Mouse (Mus musculus) hindlimb bud, embryonic 11.5 days (tissue): ENCODE results near the gene Vmn1r80.
"Not testable (repeated sequence)": the region's sequence is repeated elsewhere in the genome, so short reads cannot be mapped to it uniquely, and the experiment has no call there.

Experiments
- DNase-seq: peaks from one replicate; pipeline ENCODE4 v3.0.0-alpha.2; 2012; ENCODE audit warnings: low read depth, low spot score; ENCODE audit errors: extremely low spot score

The Vmn1r80 gene

DNA sequence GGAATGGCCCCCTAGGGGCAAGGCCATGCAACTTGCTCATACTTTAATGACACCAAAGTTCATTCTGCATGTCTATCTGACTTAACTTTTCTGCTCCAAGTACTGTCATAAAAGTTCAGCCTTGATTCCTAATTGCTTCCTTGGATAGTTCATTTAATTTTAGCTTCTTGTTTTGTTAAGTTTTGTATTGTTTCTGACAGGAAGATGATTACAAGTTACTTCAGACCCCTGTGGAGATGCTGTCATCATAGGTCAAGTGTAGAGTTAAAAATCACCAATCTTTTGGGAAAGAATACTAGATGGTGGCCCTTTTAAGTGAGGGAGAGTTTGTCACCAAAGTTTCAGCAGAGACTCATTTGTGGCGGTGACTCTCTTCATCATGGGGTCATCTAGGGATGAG, at the start of gene Vmn1r80:
Gene Vmn1r80 (plus strand): TSS at position 301 of the 400 bp plus-strand sequence.
- no peak for DNase-seq

DNA sequence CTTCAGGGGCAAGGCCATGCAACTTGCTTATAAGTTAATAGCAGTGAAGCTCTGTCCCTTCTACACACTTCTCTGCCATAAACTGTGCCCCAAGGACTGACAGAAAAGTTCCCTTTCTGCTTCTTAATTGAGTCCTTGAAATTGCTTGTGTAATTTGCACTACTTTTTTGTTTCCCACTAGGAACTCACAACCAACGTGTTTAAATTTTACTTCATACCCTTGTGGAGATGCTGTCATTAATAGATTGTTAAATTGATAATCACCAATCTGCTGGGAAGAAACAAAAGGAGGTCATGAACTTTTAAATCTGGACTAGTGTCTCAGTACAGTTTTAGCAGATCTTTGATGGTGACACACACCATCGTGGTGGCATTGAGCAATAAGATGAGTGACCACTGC, 39.1 kb upstream of the Vmn1r80 start, which contains the start of gene Vmn1r78:
Gene Vmn1r78 (plus strand): TSS at position 301 of the 400 bp plus-strand sequence.
- DNase-seq = no peak

- DNase-seq = not testable (repeated sequence)
Observed at GRCm38 (mm10) chr7:12156463-12156862, 32.6 kb upstream of the Vmn1r80 start.

DNA sequence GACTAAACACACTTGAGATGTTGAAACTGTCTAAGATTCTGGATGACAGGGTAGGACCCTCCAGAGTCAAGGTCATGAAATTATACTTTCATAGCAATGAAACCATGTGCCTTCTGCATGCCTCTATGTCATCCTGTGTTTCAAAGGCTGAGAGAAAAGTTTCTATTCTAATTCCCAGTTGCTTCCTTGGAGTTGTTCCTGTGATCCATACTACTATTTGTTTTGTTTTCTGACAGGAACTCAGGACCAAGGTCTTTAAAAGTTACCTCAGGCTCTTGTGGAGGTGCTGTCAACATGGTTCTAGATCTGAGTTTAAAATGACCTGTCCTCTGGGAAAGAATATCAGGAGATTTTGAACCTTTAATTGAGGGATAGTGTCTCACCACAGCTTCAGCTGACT, 18.1 kb upstream of the Vmn1r80 start, which contains the start of gene Vmn1r79:
Gene Vmn1r79 (plus strand): TSS at position 301 of the 400 bp plus-strand sequence.
- not testable (repeated sequence) for DNase-seq

GRCm38 (mm10) chr7:12172926-12173325, 16.2 kb upstream of the Vmn1r80 start:
- not testable (repeated sequence) for DNase-seq

GRCm38 (mm10) chr7:12204141-12204540, 15.1 kb downstream of the Vmn1r80 start:
- no peak for DNase-seq
